Mouse (Mus musculus) c-Kit-positive CD71-positive TER-119-positive erythroid progenitor cells, embryonic 14.5 days (primary cell): Measurements from ENCODE around the gene Adra1d.

Experiments used
- DNase-seq: peaks from one replicate; pipeline ENCODE4 v3.0.0-alpha.2; 2013; ENCODE audit warnings: low spot score

Adra1d gene

DNA sequence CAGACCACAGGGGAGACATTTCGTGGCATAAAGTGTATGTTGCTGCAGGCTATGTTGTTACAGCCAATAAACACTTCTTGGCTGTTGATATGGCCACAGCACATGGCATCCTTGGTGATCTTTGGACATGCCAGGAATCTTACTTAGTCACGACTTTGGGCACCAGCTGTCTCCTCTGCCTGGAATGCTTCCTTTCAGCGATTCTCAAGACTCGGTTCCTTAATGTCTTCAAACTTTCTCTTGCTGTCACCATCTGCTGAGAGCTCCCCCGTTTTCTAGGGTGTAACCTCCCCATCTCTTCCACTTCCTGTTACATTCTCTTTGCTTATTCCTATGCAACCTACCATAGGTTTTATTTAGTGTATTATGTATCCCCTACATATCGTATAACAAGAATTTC is 22.3 kb downstream of the Adra1d start:
- no peak for DNase-seq

GRCm38 (mm10) chr2:131538341-131538740 is 23.7 kb downstream of the Adra1d start:
- DNase-seq, result no peak

DNA sequence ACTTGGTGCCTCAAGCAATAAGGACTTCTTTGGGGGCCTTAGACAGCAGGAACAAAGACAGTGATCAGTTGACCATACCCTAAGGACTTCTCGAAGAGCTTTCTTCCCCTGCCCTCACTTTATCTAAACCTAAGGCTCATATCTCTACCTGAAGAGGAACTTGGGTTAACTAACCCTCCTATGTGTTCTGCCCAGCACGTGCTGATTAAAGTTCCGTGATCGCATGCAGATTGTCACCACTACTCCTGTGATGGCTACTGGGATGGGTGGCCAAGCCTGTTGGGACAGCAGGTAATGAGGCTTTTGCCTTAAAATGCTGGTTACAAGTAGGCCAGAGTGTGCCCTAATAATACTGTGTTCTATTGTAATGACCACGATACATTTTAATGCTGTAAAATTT is 26.9 kb downstream of the Adra1d start:
- no peak for DNase-seq

DNA sequence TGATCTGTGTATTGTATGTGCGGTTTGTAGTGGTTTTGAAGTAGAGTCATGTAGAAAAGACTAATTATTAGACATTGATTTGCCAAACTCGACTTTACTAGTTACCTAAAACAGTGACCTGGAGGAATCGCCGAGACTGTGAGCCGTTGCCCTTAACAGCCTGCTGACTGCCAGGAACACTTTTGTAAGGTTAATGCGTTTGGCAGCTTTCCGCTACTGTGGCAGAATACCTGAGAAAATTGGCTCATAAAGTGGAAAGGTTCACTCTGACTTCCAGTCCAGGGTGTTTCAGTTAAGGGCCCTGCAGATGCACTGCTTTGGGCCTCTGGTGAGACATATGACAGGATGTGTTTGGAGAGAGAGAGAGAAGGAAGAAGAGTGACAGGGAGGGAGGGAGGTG is 30.8 kb downstream of the Adra1d start:
- DNase-seq, result no peak

DNA sequence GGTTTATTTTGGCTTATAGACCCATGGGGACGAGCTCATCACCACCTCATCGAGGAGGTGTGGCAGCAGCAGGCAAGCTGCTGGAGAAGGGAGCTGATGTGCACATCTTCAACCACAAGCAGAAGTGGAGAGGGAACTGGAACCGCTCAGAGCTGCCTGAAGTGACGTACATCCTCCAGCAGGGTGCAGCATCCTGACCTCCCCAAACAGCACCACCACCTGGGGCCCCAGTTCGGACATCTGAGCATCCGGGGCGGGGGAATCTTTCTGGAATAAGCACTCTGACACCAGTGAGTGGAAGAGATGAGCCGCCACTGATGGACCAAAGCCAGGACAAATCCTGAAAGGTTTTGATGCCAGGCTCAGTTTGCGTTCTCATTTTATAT is 31.5 kb downstream of the Adra1d start:
- no peak for DNase-seq

- DNase-seq, result peak; percentile 67
Observed at GRCm38 (mm10) chr2:131529898-131530622, 32.0 kb downstream of the Adra1d start.

DNA sequence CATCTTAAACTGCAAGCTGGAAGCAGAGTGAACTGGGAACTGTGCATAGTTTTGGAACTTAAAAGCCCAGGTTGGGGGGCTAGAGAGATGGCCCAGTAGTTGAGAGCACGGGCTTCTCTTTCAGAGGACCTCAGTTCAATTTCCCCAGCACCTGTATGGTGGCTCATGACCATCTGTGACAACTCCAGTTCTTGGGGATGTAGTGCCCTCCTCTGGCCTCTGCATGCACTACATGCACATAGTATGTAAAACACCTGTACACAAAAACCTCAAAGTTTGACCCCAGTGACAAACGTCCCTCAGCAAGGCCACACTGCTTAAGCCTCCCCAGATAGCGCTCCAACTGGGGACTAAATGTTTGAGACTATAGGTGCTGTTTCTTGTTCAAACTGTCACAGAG is 35.0 kb downstream of the Adra1d start:
- DNase-seq, result peak; percentile 60

- no peak for DNase-seq
Observed at GRCm38 (mm10) chr2:131520743-131521142, 41.3 kb downstream of the Adra1d start.

DNA sequence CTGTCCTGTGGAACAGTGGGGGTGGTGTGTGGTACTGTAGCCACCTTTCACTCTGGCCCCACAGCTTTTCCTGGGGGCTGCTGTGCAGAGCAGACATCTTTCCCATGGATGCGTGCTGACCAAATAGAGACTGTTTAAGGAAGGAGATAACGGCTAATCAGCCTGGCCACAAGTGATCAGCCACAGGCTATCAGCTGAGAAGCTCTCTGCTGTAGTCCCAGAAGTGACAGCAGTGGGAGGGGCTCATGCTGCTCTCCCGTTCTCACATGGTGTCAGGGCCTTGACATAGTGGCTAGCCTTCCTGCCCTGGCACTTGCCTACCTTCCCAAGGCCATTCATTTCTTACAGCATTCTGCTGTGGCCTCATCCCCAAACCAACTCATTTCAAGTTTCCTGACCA is 43.3 kb downstream of the Adra1d start:
- peak; percentile 70 for DNase-seq

DNA sequence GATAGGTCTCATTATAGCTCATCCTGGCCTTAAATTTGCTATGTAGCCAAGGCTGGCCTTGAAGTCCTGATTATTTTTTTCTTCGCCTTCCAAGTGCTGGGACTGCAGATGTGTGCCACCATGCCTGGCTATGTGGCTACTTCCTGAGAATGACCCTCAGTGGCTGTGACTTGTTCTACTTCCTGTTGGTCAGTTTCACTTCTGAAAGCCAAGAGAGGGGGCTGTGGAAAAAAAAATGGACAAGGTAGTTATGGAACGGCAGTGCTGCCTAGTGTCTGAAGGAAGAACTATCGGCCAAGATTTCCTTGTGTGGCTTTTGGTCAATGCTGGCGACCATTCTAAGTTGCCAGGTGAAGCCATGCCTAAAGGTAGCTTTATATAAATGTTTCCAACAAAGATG is 44.5 kb downstream of the Adra1d start:
- DNase-seq, result no peak

GRCm38 (mm10) chr2:131514055-131514621 is 47.9 kb downstream of the Adra1d start:
- DNase-seq, result no peak

GRCm38 (mm10) chr2:131513477-131513876 is 48.6 kb downstream of the Adra1d start:
- no peak for DNase-seq

GRCm38 (mm10) chr2:131510531-131510930 is 51.6 kb downstream of the Adra1d start:
- no peak for DNase-seq

GRCm38 (mm10) chr2:131509671-131510313 is 52.3 kb downstream of the Adra1d start:
- DNase-seq, result peak; percentile 60

DNA sequence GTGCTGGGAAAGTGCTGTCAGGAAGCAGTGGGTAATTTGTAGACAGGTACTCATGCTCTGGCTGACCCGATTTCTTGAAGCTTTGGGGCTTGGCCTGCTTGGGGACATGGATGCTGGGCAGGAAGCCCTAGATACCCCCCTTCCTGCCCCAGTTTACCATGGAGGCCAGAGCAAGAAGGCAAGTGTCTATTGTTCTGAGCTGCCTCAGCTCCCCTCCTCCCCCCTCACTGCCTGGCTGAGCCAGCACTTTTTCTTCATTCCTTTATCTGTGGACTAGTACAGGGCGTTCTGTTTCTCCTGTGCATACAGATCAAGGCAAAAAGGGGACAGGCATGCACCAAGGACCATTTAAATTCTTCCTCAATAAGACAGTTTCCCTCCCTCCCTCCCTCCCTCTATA is 53.6 kb downstream of the Adra1d start:
- DNase-seq, result no peak

DNA sequence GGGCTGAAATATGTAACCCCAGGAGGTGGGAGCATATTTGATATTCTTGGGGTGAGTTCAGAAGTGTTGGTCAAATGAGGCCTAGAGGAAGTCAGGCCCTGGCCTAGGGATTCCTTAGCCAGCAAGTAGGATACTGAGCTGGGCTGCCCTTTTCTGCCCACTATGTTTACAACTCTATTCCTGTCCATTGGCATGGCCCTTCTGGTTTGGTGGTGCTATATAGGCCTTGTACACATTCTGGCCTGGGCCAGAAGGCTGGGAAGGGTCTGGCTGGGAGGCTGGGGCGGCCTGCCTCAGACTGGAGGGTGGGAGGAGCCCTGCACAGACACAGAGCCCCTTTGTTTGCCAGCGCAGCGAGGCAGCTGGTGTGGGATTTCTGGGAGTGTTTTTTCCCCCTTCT is 55.7 kb downstream of the Adra1d start:
- no peak for DNase-seq

GRCm38 (mm10) chr2:131505431-131505830 is 56.7 kb downstream of the Adra1d start:
- no peak for DNase-seq

GRCm38 (mm10) chr2:131502561-131502960 is 59.5 kb downstream of the Adra1d start:
- no peak for DNase-seq

GRCm38 (mm10) chr2:131501886-131502285 is 60.2 kb downstream of the Adra1d start:
- no peak for DNase-seq

DNA sequence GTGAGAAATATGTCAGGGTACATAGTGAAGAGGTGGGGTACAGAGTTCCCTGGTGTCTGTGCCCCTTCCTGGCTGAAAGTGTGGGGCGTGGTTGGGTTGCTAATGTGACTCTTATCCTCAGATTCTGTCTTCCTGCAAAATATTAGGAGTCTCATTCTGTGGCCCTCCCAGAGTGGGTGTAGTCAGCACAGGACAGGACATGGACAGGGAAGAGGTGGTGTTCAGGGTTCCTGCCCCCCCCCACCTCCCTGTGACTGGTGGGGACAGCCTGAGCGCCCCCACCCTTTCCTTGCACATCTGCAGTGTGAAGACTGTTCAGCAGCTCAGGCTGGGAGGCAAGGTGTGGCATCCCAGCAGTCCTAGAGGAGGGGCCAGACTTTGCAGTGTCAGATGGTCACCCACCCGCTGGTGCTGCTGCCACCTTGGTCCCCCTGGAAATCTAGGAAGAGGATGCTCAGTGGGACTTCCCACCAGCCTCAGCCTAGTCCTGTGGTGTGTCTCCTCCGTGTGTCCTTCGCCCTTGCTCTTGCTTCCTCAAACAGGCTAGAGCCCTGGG is 62.7 kb downstream of the Adra1d start:
- DNase-seq, result no peak

GRCm38 (mm10) chr2:131498219-131498618 is 63.9 kb downstream of the Adra1d start:
- no peak for DNase-seq

- DNase-seq, result peak; percentile 92
Observed at GRCm38 (mm10) chr2:131497224-131497856, 64.7 kb downstream of the Adra1d start.
